Mouse (Mus musculus): ENCODE results near the gene Ccdc158. TPM values are rescaled to one million over a fixed set of nuclear protein-coding genes. Genes with fewer than 3 reads are reported as not detected.

Gene Ccdc158
- total RNA-seq, 1 experiment, result 0.94 TPM

- H3K9ac ChIP-seq (ENCODE audit: insufficient read depth, low read depth, low read length, poor library complexity, severe bottlenecking), result no peak overlapping the region
- no peak overlapping the region for H3K4me3 ChIP-seq (ENCODE audit: insufficient read depth in 1 of 2, low read depth in 1 of 2, low read length in 2 of 2, poor library complexity in 1 of 2, severe bottlenecking in 1 of 2)
- H3K36me3 ChIP-seq (ENCODE audit: control insufficient read depth, insufficient read depth, low read length, poor library complexity, severe bottlenecking), result no peaks in the 10 kb centered on the region
- TF ChIP-seq HCFC1 (IDR thresholded peaks at IDR 0.05; ENCODE audit: borderline replicate concordance, insufficient read depth, low read length) (no peak), ZNF384 (IDR thresholded peaks at IDR 0.05; ENCODE audit: low read depth, low read length) (no peak), MAFK (IDR thresholded peaks at IDR 0.05; ENCODE audit: insufficient read depth, low read depth, low read length) (no peak), CHD2 (IDR thresholded peaks at IDR 0.05; ENCODE audit: low read depth, low read length) (no peak), ZC3H11A (IDR thresholded peaks at IDR 0.05; ENCODE audit: borderline replicate concordance, low read depth, low read length) (no peak)
- no peak for DNase-seq (ENCODE audit: low read depth, low spot score)
- in situ Hi-C loops (cut with MboI; ENCODE audit: low sequenced_read_pairs in 2 of 2, unreplicated experiment in 2 of 2), result no loop called here
- H3K4me1 ChIP-seq (ENCODE audit: control insufficient read depth in 2 of 2, insufficient read depth in 2 of 2, low read length in 2 of 2, poor library complexity in 1 of 2), result no peaks in the 10 kb centered on the region
- no peak overlapping the region for H3K27ac ChIP-seq (ENCODE audit: insufficient read depth, low read depth, low read length, poor library complexity, severe bottlenecking)
- no peaks in the 10 kb centered on the region for H3K9me3 ChIP-seq (ENCODE audit: control insufficient read depth, insufficient read depth, low read depth, low read length)
Measured at GRCm38 (mm10) chr5:92560201-92560600, 114.9 kb downstream of the Ccdc158 start.

Other genes starting within 250 kb of the Ccdc158 start
- 62.2 and 63.2 TPM in 2 replicates for gene Nup54, start 240.1 kb downstream of the Ccdc158 start, total RNA-seq (2012; rRNA removed)
- gene Scarb2, start 168.4 kb downstream of the Ccdc158 start, total RNA-seq (2012; rRNA removed), result 39.0 and 89.0 TPM in 2 replicates
- not detected in 2 replicates for gene Fam47e, start 120.2 kb downstream of the Ccdc158 start, total RNA-seq (2012; rRNA removed)
- gene Stbd1, start 72.2 kb downstream of the Ccdc158 start, total RNA-seq (2012; rRNA removed), result 3.0 and 4.1 TPM in 2 replicates
- 33.5 and 34.1 TPM in 2 replicates for gene Shroom3, start 8.2 kb upstream of the Ccdc158 start, total RNA-seq (2012; rRNA removed)

Data from ES-E14 (cell line).